In the genomic region with DNA sequence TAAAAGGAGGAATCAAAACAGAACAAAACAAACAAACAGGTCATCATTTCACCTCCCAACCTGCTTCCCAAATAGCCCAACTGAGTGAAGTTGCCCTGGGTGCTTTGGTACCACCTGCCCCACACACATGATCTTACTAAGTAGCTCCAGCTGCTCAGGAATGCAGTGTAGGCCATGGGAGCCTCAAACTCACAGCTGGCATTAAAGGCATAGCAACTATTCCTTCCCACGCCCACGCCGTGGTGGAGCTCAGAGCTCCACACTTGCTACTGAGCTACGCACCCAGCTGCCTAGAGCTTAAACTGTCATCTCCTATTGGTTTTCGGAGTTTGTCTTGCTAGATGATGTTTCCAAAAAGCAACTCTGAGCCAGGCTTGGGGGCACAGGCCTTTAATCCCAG, we compare ENCODE assay signal across 28 mouse cellular contexts.
"Had no signal": no experiment of that assay in that cellular context is flagged by ENCODE, and none has a peak within 500 bp of the region (broad histone marks: within the 10 kb centered on the region; RNA-seq: fewer than 3 reads in every experiment).

No protein-coding gene starts in this region.

- H3K27me3 ChIP-seq: heart, embryonic 12.5 days; hindbrain, embryonic 12.5 days; limb, embryonic 12.5 days had no signal

- DNase-seq: gastrocnemius, adult 2 months; gastrocnemius, postnatal 10 days; gastrocnemius, postnatal 25 days; heart, adult 18-20 months; heart, postnatal 10 days; heart, postnatal 4 days; kidney, adult 11 months; kidney, adult 2 months; kidney, adult 9 months; kidney, postnatal 14 days; kidney, postnatal 36 days; left cerebral cortex, postnatal 4 days; liver; liver, embryonic 13.5 days had no signal

- H3K27ac ChIP-seq: gastrocnemius, adult 2 months; heart, embryonic 10.5 days; hindbrain, embryonic 10.5 days; hindbrain, embryonic 12.5 days; hindbrain, embryonic 14.5 days; kidney, embryonic 15.5 days; kidney, postnatal 0 days; layer of hippocampus, adult 2 months; left cerebral cortex, adult 2 months; limb, embryonic 12.5 days; liver, embryonic 13.5 days; liver, embryonic 15.5 days had no signal

- H3K9me3 ChIP-seq: heart, embryonic 10.5 days; heart, embryonic 12.5 days; hindbrain, embryonic 10.5 days; hindbrain, embryonic 12.5 days; kidney, embryonic 15.5 days; limb, embryonic 12.5 days; liver, embryonic 13.5 days; liver, embryonic 15.5 days had no signal

- H3K36me3 ChIP-seq: heart, embryonic 10.5 days; heart, embryonic 12.5 days; hindbrain, embryonic 10.5 days; hindbrain, embryonic 12.5 days; kidney, embryonic 15.5 days; limb, embryonic 12.5 days; liver, embryonic 13.5 days; liver, embryonic 15.5 days had no signal

- H3K4me2 ChIP-seq: heart, embryonic 12.5 days; hindbrain, embryonic 12.5 days; hindbrain, embryonic 14.5 days; kidney, embryonic 15.5 days; limb, embryonic 12.5 days; liver, embryonic 11.5 days; liver, embryonic 13.5 days; liver, embryonic 15.5 days had no signal

- ATAC-seq: hindbrain, embryonic 16.5 days; intestine, embryonic 16.5 days had no signal

- H3K4me3 ChIP-seq: gastrocnemius, adult 2 months; heart, embryonic 10.5 days; heart, embryonic 12.5 days; hindbrain, embryonic 10.5 days; hindbrain, embryonic 12.5 days; kidney, embryonic 15.5 days; layer of hippocampus, adult 2 months; left cerebral cortex, adult 2 months; limb, embryonic 12.5 days; liver, embryonic 13.5 days; liver, embryonic 15.5 days had no signal

- H3K9ac ChIP-seq: heart, embryonic 12.5 days; hindbrain, embryonic 12.5 days; hindbrain, embryonic 14.5 days; kidney, embryonic 15.5 days; limb, embryonic 12.5 days; liver, embryonic 13.5 days; liver, embryonic 15.5 days had no signal
